Comparison of ENCODE assay signal across 12 mouse cellular contexts in genomic region chr13:72366281-72366680, GRCm38 (mm10).
DNase-seq lines count a peak whose midpoint lies in the region; ATAC-seq lines count a peak whose summit lies in the region.
"Had no signal": no experiment of that assay in that cellular context is flagged by ENCODE, and none has a peak within 500 bp of the region (broad histone marks: within the 10 kb centered on the region; RNA-seq: fewer than 3 reads in every experiment).

No protein-coding gene starts in this region.

- H3K27ac ChIP-seq in heart, embryonic 12.5 days (ENCODE audit: poor library complexity, severe bottlenecking), result no peak overlapping the region
- no peak overlapping the region for H3K27ac ChIP-seq in embryonic facial prominence, embryonic 11.5 days (replicated peaks; ENCODE audit: low read depth, low read length)
- peak overlapping the region; percentile 38; the same call in 1 of the 2 replicates for H3K27ac ChIP-seq in midbrain, embryonic 10.5 days (replicated peaks)

- peak overlapping the region; percentile 35 for H3K4me2 ChIP-seq in heart, embryonic 12.5 days
- H3K4me2 ChIP-seq in embryonic facial prominence, embryonic 11.5 days (ENCODE audit: low read depth, low read length), result peak overlapping the region; percentile 32

- intact Hi-C loops in heart, postnatal 10 days (cut with DNase I), result no loop called here

- DNase-seq in heart, postnatal 10 days, result no peak
- no peak for DNase-seq in embryonic facial prominence, embryonic 11.5 days (ENCODE audit: low spot score)
- peak; percentile 41 for DNase-seq in forelimb bud, embryonic 11.5 days (ENCODE audit: low read depth, low spot score)
- no peak for DNase-seq in midbrain, embryonic 10.5 days (ENCODE audit: low spot score)
- no peak for DNase-seq in layer of hippocampus, postnatal 14 days (ENCODE audit: low spot score in 2 of 2)
- DNase-seq in lung, postnatal 25 days (ENCODE audit: low spot score), result no peak
- DNase-seq: cerebellum, postnatal 36 days; lung, postnatal 14 days had no signal

- H3K9me3 ChIP-seq in heart, embryonic 12.5 days (replicated peaks), result no peaks in the 10 kb centered on the region
- no peaks in the 10 kb centered on the region for H3K9me3 ChIP-seq in embryonic facial prominence, embryonic 11.5 days (replicated peaks; ENCODE audit: control insufficient read depth, low read length)
- no peaks in the 10 kb centered on the region for H3K9me3 ChIP-seq in midbrain, embryonic 10.5 days (replicated peaks)

- H3K4me1 ChIP-seq in heart, embryonic 12.5 days (replicated peaks), result peaks cover 52% of the 10 kb centered on the region
- H3K4me1 ChIP-seq in embryonic facial prominence, embryonic 11.5 days (ENCODE audit: control insufficient read depth, insufficient read depth, low read length), result peaks cover 8% of the 10 kb centered on the region; the same call in 1 of the 2 replicates
- peaks cover 32% of the 10 kb centered on the region for H3K4me1 ChIP-seq in midbrain, embryonic 10.5 days

- peaks cover 78% of the 10 kb centered on the region for H3K27me3 ChIP-seq in heart, embryonic 12.5 days (replicated peaks)
- H3K27me3 ChIP-seq in embryonic facial prominence, embryonic 11.5 days (ENCODE audit: control insufficient read depth, insufficient read depth, low read length), result no peaks in the 10 kb centered on the region
- peaks cover 86% of the 10 kb centered on the region for H3K27me3 ChIP-seq in midbrain, embryonic 10.5 days (ENCODE audit: low read depth, poor library complexity, severe bottlenecking)
- H3K27me3 ChIP-seq: CH12.LX had no signal

- 24% methylated on average over 11 of the region's 11 CpGs for WGBS in heart, embryonic 12.5 days
- whole genome bisulfite sequencing in embryonic facial prominence, embryonic 11.5 days, result 47% methylated on average over 11 of the region's 11 CpGs
- WGBS in midbrain, embryonic 10.5 days, result 63% methylated on average over 11 of the region's 11 CpGs

- H3K36me3 ChIP-seq in heart, embryonic 12.5 days, result no peaks in the 10 kb centered on the region
- no peaks in the 10 kb centered on the region for H3K36me3 ChIP-seq in embryonic facial prominence, embryonic 11.5 days (replicated peaks; ENCODE audit: control insufficient read depth, insufficient read depth, low read depth, low read length)
- no peaks in the 10 kb centered on the region for H3K36me3 ChIP-seq in midbrain, embryonic 10.5 days

- no peak overlapping the region for H3K4me3 ChIP-seq in heart, embryonic 12.5 days
- H3K4me3 ChIP-seq in embryonic facial prominence, embryonic 11.5 days (ENCODE audit: low read depth, low read length), result no peak overlapping the region
- peak overlapping the region; percentile 29; the same call in 1 of the 2 replicates for H3K4me3 ChIP-seq in midbrain, embryonic 10.5 days

- ATAC-seq in heart, embryonic 12.5 days (ENCODE audit: insufficient number of reproducible peaks, low FRiP score), result no peak
- no peak for ATAC-seq in embryonic facial prominence, embryonic 11.5 days (replicated peaks; ENCODE audit: insufficient number of reproducible peaks, low FRiP score, low TSS enrichment, low read depth)
- no peak for ATAC-seq in cerebellum, adult (ENCODE audit: insufficient number of reproducible peaks, low FRiP score, low TSS enrichment)
- ATAC-seq: inflammation-experienced regulatory T-cells, adult 6 months had no signal

- no peak overlapping the region for H3K9ac ChIP-seq in heart, embryonic 12.5 days
- no peak overlapping the region for H3K9ac ChIP-seq in embryonic facial prominence, embryonic 11.5 days (replicated peaks; ENCODE audit: low read length)
